Mouse (Mus musculus): ENCODE data around the gene Prpsap2.

Gene Prpsap2

GRCm38 (mm10) chr11:61714346-61715117 is 47.4 kb downstream of the Prpsap2 start:
- peak; percentile 76 for DNase-seq

GRCm38 (mm10) chr11:61713157-61713855 is 48.6 kb downstream of the Prpsap2 start:
- no peak for DNase-seq

- no peak for DNase-seq
These were observed 53.0 kb downstream of the Prpsap2 start for GRCm38 (mm10) chr11:61708928-61709327.

- DNase-seq: no peak
These were observed 55.7 kb downstream of the Prpsap2 start for GRCm38 (mm10) chr11:61706232-61706631.

GRCm38 (mm10) chr11:61705581-61705980 is 56.3 kb downstream of the Prpsap2 start:
- no peak for DNase-seq

GRCm38 (mm10) chr11:61702494-61702893 is 59.4 kb downstream of the Prpsap2 start:
- no peak for DNase-seq

GRCm38 (mm10) chr11:61701696-61702095 is 60.2 kb downstream of the Prpsap2 start:
- no peak for DNase-seq

- DNase-seq: peak; percentile 42
These were observed 62.0 kb downstream of the Prpsap2 start for GRCm38 (mm10) chr11:61699933-61700332.

GRCm38 (mm10) chr11:61699460-61699859 is 62.4 kb downstream of the Prpsap2 start:
- DNase-seq: no peak

- no peak for DNase-seq
These were observed 63.0 kb downstream of the Prpsap2 start for GRCm38 (mm10) chr11:61698852-61699251.

GRCm38 (mm10) chr11:61692996-61693395 is 68.9 kb downstream of the Prpsap2 start:
- peak; percentile 75 for DNase-seq

- no peak for DNase-seq
These were observed 74.3 kb downstream of the Prpsap2 start for GRCm38 (mm10) chr11:61687595-61687994.

- no peak for DNase-seq
These were observed 74.9 kb downstream of the Prpsap2 start for GRCm38 (mm10) chr11:61686906-61687453.

- DNase-seq: no peak
These were observed 75.7 kb downstream of the Prpsap2 start for GRCm38 (mm10) chr11:61686141-61686540.

GRCm38 (mm10) chr11:61685119-61685725 is 76.7 kb downstream of the Prpsap2 start:
- no peak for DNase-seq

- DNase-seq: no peak
These were observed 77.8 kb downstream of the Prpsap2 start, which contains the start of gene Fam83g for GRCm38 (mm10) chr11:61683907-61684731. Gene Fam83g (plus strand): TSS chr11:61684091.

Data from cerebellum, adult 11 months (tissue).